Mouse (Mus musculus) lung, adult 2 months (tissue): Measurements from ENCODE around the gene Taf1b. TPM values are rescaled to one million over a fixed set of nuclear protein-coding genes. Genes with fewer than 3 reads are reported as not detected.
A peak's percentile ranks its signal among the peaks of the same experiment; 100 is the strongest.
"Not testable (repeated sequence)": the region's sequence is repeated elsewhere in the genome, so short reads cannot be mapped to it uniquely, and the experiment has no call there.

Source experiments
- DNase-seq: peaks from one replicate; pipeline ENCODE4 v3.0.0; 2022
- H3K4me1 ChIP-seq: fragments of 200-500 bp; 2 replicates; pipeline ENCODE4 v1.6.1; 2011; ENCODE audit warnings: low read length; ENCODE audit not compliant: control insufficient read depth, insufficient read depth
- H3K4me3 ChIP-seq: fragments of 200-500 bp; replicated peaks from 2 replicates; pipeline ENCODE3; 2011; ENCODE audit warnings: low read depth, mild to moderate bottlenecking, control low read depth, low read length; ENCODE audit errors: extremely low read depth
- CTCF ChIP-seq: fragments of 200-500 bp; IDR thresholded peaks from 2 replicates; pipeline ENCODE4 v1.5.1; 2011; ENCODE audit warnings: mild to moderate bottlenecking, low read length, control low read depth; ENCODE audit not compliant: insufficient read depth
- POLR2A ChIP-seq: fragments of 200-500 bp; IDR thresholded peaks from 2 replicates; pipeline ENCODE4 v1.6.1; 2011; ENCODE audit warnings: low read depth, mild to moderate bottlenecking, control low read depth, low read length, borderline replicate concordance; ENCODE audit errors: extremely low read depth
- WGBS: fragments of 180-500 bp; shearing (Covaris S2); methylation state at CpG from one replicate; pipeline ENCODE4 v1.1.7; 2018; 5-methylcytosine and 5-hydroxymethylcytosine counted together
- polyA plus RNA-seq: library from polyadenylated mRNA; depleted of rRNA; stranded (reverse); fragments of >200 nt; gene quantifications from 2 replicates; pipeline ENCODE4 v1.2.3, GENCODE M21; 2012; rRNA removed

Gene Taf1b
- 9.0 and 10.0 TPM in 2 replicates for polyA plus RNA-seq

DNA sequence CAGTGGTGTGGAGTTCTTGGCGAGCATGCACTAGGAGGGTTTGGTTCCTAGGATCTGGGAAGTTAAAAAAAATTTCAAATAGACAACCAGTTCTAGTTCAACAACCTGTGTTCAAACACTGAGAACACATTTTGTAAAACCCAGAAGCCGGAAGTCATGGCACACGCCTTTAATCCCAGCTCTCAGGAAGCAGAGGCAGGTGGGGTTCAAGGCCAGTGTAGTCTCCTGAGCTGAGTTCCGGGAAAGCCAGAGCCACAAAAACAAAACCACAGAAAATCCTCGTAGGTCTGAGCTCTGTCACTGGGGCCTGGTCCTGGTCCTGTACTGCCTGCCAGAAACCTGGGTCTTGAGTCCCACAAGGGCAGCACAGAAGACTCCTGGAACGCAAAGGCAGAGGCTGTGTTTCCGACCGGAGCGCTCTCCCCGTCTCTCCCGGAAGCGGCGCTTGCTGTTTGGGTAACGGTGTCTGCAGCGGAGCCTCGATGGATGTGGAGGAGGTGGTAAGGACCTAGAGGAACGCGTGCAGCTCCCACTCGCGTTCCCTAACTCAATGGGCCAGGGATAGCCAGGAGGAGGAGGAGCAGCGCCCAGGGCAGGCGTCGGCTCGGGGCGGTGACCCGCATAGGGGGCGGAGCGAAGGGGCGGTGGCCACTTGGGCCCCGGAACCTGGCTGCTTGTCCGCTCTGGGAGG lies at the start of gene Taf1b:
Taf1b (plus strand) TSS at position 210 of the 691 bp plus-strand sequence.
- WGBS = 7% methylated on average over 31 of the region's 31 CpGs
- peak; percentile 85 for DNase-seq
- Histone ChIP-seq H3K4me3 (peak within 1 kb of the TSS; percentile 84), H3K4me1 (no peaks in the 10 kb centered on the region)
- peak; percentile 77; the same call in 1 of the 2 replicates for TF ChIP-seq POLR2A
- TF ChIP-seq CTCF = no peak

DNA sequence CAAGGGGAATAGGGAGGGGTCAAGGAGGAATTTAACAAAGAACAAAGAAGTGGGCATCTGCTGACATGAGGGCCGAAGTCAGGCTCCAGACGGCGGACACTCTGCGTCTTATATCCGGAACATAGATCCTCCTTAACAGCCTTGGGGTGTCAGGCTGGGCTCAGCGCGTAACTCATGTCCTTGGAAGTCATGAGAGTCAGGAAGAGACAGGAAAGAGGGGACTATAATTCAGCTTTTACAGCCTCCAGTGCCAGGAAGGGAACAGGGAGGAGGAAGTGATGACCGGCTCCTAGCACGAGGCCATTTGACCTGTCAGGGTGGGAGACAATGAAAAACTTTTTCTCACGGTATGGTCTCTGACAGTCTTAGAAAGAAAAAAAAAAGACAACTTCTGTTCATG lies 37.8 kb upstream of the Taf1b start:
- Histone ChIP-seq H3K4me3 (no peak overlapping the region), H3K4me1 (no peaks in the 10 kb centered on the region)
- no peak for DNase-seq
- no peak for TF ChIP-seq CTCF
- no peak for TF ChIP-seq POLR2A
- WGBS = 72% methylated on average over 10 of the region's 10 CpGs

DNA sequence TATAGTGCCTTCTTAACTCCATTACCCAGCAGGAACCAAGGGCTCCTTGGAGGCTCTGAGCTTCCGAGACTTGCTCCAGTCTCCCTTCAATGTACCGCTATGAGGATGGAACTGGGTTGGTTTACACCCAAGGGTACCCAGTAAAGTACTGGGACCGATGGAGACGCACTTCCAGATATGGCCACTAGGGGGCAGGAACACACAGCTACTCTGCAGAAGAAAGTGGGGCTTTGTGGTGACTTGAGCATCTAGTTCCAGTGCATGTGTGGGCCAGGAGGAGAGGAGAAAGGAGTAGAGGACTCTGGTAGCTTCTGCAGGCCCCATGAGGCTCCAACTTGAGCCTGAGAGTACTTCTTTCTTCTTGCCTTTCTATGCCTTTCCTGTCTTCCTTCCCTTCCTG lies 36.0 kb upstream of the Taf1b start:
- not testable (repeated sequence) for H3K4me3 ChIP-seq, H3K4me1 ChIP-seq
- peak; percentile 16 for DNase-seq
- 36% methylated on average over 4 of the region's 4 CpGs for WGBS
- peak; percentile 46 for TF ChIP-seq CTCF

DNA sequence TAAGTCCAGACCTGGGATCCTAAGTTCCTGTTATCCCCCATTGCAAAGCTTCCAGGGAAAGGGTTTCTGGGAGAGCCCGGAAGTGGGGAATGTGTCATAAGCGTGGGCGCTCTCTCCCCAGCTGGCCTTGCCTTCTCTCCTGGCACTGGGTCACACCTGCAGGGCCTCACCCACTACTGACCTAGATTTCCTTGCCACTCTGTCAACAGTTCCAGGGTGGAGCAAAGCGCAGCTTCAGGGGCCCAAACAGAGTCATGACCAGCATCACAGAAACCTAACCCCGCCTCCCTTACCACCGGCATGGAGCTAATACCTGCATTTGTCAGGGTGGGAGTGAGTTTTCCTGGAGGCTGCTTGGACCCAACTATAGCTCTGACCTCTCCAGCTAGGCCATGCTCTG lies 34.7 kb upstream of the Taf1b start:
- H3K4me1 ChIP-seq = not testable (repeated sequence)

DNA sequence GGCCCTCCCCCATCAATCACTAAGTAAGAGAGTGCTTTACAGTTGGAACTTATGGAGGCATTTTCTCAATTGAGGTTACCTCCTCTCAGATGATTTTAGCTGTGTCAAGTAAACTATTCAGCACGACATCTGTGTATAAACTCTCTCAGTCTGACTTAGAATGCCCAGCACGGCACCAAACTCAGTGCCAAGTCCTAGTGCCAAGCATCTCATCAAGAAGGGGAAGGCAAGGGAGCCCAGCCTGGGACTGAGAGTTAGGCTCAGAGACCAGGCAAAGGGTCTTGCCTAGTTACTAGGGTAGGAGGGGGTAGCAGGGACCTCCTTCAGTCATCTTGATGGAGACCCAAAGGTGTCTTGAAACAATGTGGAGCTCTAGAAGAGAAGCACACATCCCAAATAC lies 29.2 kb upstream of the Taf1b start:
- DNase-seq = no peak
- WGBS = 67% methylated on average over 2 of the region's 2 CpGs
- H3K4me1 ChIP-seq = no peaks in the 10 kb centered on the region
- TF ChIP-seq POLR2A (no peak), CTCF (no peak)
- no peak overlapping the region for H3K4me3 ChIP-seq

More for the DNA sequence above, 34.7 kb upstream of the Taf1b start:
- not testable (repeated sequence) for H3K4me3 ChIP-seq, DNase-seq
- 76% methylated on average over 6 of the region's 6 CpGs for WGBS

DNA sequence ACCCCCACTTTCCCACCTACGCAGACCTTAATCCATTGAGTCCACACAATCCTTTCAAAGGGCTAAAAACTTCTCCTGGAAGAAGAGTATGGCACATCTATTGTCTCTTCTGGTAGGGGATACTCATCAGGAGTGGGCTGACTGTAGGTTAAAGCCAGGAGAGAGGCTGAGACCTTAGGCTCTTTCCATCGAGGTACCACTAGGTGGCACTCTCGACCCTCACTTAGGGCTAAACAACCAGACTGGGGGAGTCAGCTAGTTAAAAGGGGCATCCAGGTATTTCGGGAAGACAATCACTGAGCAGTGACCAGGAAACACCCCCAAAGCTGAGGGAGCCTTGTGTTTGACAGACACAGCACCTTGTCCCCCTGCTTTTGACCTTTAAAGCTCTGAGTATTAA lies 27.2 kb upstream of the Taf1b start:
- no peaks in the 10 kb centered on the region for H3K4me1 ChIP-seq
- no peak for TF ChIP-seq POLR2A
- peak; percentile 85 for TF ChIP-seq CTCF
- DNase-seq = peak; percentile 54
- no peak overlapping the region for H3K4me3 ChIP-seq
- 15% methylated on average over 4 of the region's 4 CpGs for WGBS

DNA sequence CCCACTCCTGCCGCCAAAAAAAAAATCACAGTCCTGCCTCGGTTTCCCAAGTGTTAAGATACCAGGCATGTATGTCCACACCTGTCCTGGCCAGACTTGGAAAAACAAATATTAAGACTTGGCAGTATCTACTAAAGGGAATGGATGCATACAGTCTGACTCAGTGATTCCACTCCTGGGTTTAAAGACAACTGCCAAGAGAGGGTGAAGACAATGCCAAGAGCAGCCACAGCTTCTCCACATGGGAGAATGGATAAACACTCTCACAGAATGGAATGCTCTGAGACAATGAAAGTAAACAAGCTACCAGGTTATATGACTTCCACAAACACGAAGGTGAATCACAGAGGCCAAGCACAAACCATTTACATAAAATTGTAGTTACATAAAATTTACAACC lies 24.9 kb upstream of the Taf1b start:
- DNase-seq = no peak
- TF ChIP-seq POLR2A (no peak), CTCF (no peak)
- Histone ChIP-seq H3K4me1 (no peaks in the 10 kb centered on the region), H3K4me3 (no peak overlapping the region)
- 57% methylated on average over 3 of the region's 3 CpGs for WGBS

DNA sequence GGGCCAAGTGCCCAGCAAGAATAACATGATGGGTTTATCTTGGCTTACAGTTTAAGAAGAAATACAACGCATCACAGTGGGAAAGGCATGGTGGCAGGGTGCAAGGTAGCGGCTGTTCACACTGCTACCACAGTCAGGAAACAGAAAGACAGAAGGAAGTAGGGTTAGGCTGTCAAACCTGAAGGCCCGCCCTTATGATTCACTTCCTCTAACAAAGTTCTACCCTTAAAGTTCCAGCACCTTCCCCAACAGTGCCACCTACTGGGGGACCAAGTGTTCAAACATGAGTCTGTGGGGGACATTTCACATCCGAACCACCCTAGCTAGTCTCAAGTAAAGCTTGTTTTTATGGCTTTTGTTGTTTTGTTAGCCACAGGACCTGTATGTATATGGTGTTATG lies 13.2 kb upstream of the Taf1b start:
- TF ChIP-seq CTCF (no peak), POLR2A (no peak)

DNA sequence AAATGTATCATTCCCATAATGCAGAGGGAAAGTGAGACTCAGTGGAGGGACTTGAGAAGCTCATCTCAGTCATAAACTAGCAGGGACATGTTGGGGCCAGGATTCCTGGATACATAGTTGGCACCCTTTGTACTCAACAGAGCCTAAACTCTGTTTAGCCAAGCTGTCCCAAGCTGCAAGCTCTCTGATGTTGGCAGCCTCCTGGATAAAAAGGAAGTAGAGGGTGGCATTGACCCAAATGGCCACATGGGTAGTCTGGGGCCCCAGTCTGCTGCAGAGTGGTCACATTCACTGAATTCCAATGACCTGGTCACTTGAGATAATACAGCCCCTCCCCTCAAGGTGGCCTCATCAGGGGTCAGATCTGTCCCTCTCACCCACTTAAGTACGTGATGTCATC lies 11.3 kb upstream of the Taf1b start:
- WGBS = 56% methylated on average over 1 of the region's 1 CpGs
- H3K4me1 ChIP-seq = no peaks in the 10 kb centered on the region
- no peak for TF ChIP-seq POLR2A
- no peak for TF ChIP-seq CTCF
- DNase-seq = no peak
- H3K4me3 ChIP-seq = no peak overlapping the region

More for the DNA sequence above, 13.2 kb upstream of the Taf1b start:
- 90% methylated on average over 4 of the region's 4 CpGs for WGBS
- no peak for DNase-seq
- Histone ChIP-seq H3K4me3 (no peak overlapping the region), H3K4me1 (no peaks in the 10 kb centered on the region)

DNA sequence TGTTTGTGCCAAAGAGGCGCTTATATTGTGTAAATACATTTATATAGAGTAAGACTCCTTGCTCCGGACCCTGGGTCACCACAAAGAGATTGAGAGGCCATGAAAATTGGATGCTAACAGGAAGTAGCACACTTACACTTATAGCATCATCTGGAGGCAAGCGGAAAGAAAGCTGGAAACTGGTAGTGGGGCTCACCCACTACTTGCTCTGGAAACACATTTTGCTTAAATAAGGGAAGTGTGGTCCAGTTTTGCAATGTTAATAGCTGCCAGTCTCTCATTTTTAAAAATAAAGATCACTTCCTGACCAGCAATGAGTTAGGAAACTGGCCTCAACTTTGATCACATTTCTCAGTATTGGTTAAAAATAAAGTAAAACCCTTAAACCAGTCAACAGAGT lies 5.7 kb upstream of the Taf1b start:
- WGBS = 48% methylated on average over 3 of the region's 3 CpGs
- not testable (repeated sequence) for DNase-seq, H3K4me1 ChIP-seq, H3K4me3 ChIP-seq
